Mouse (Mus musculus) inflammation-experienced regulatory T-cells (primary cell): ENCODE data around the gene Olfr639. TPM values are rescaled to one million over a fixed set of nuclear protein-coding genes. Genes with fewer than 3 reads are reported as not detected.

ENCODE experiments used
- polyA plus RNA-seq, 2 experiments: library from polyadenylated mRNA; unstranded; fragments of 100-300 nt; shearing (Covaris generic); gene quantifications; one replicate each; pipeline ENCODE4 v1.2.1; 2017

Olfr639 gene
- under 1 TPM; 0.04 to 0.12 TPM for polyA plus RNA-seq

DNA sequence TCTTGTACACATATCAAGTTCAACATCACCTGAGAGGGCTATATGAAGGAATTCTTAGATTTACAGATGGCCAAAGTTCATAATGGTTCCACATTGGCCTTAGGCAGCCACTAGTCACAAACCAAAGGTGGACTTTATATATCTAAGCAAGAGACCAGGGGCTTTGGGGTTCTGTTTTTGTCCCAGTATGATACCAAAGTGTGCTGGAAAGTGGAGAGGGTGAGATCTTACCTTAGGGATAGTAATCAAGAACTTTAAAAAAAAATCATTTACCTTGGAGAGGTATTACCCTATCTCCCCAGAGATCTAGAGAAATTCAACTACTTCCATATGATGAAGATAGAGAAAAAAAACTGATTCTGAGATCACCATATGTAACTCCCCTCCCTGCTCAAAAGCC, at the start of gene Olfr639:
Olfr639 (minus strand) TSS at position 101 of the 400 bp plus-strand sequence.

DNA sequence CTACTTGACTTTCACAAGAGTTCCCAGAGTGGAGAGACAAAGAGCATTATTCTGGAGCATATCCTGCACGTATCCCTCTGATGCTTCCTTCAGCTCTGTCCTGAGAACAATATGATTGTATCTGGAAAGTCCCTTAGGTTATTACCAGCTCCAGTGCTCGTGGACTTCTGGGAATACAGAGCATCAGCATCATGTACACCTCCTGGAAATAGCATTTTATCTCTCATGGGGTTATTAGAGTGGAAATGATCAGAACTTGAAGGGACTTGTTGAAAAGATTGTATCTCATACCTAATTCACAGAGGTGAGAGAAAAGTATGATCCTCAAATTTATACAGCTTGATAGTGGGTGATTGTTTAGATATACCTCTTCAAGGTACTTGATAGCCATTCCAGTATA, 44.2 kb upstream of the Olfr639 start, which contains the start of gene 4930516K23Rik:
4930516K23Rik (minus strand) TSS at position 101 of the 400 bp plus-strand sequence.

DNA sequence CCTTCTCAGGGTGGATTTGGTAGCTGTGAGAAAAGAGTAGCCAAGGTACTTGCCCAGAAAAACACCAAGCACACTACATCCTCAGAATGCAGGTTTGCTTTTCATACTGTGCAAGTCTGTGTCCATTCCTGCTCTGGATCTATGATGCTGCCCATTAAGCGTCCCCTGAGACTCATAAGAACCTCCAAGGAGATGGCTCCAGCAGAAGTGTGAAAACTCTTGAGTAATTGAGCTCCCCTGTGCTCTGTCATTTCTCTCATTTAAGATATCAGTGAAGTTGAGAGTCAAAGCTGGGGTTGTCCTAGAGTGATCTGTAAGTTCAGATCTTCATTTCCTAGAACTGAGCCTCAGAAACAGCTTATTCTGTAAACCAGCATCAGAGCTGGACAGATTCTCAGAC, 35.5 kb upstream of the Olfr639 start, which contains the start of gene Olfr642:
Olfr642 (minus strand) TSS at position 101 of the 400 bp plus-strand sequence.

DNA sequence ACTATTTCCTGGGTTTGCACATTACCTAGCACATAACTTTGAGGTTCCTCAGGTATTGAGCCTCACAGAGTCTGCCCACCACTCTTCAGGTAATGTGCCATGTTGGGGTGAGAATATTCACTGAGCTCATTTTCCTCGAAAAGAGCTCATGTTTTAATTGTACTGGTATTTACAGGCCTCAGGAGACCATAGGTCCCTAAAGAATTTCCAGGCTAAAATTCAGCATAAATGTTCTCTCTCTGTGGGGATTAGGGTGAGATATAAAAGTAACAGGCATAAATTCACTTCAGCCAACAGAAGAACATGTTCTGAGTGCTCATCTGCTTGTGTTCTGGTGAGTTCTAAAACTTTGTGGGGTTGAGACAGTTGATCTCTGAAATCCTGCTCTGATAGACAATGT, 18.0 kb upstream of the Olfr639 start, which contains the start of gene Olfr641:
Olfr641 (plus strand) TSS at position 301 of the 400 bp plus-strand sequence.

DNA sequence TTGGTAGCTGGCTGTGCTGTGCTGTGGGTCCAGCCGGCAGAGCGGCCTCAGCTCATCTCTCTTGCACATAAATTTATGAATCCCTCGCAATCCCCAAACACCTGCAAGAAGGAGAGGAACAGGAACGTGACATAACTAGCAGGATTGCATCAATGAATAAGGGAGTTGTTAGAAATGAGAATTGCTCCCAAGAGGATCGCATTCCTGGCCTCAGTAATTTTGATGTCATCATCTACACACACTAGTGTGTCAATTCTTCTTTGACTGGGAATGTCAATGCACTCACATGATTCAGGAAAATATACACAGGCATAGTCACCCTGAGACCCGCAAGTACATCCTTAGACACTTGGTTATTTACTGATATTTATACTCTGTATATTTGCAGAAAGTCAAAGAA, 8.4 kb upstream of the Olfr639 start, which contains the start of gene Olfr640:
Olfr640 (minus strand) TSS at position 101 of the 400 bp plus-strand sequence.

DNA sequence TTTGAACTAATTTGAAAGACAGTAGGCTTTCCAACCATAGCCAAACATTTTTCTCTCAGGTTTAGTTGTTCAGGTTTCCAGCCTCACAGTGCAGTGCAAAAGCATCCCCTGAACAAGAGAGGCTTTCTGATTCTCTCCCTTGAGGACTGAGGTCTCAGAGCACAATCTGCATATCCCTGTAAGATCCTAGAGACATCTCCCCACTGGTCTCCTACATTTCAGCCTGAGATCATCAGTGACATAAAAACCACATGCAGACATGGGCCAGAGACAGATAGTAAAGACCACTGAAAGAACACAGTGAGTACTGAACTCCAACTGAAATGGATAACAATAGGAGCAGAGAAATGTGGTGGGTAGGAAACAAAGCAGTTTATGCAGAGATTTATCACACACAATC, 18.7 kb downstream of the Olfr639 start, which contains the start of gene Olfr638:
Olfr638 (plus strand) TSS at position 301 of the 400 bp plus-strand sequence.

DNA sequence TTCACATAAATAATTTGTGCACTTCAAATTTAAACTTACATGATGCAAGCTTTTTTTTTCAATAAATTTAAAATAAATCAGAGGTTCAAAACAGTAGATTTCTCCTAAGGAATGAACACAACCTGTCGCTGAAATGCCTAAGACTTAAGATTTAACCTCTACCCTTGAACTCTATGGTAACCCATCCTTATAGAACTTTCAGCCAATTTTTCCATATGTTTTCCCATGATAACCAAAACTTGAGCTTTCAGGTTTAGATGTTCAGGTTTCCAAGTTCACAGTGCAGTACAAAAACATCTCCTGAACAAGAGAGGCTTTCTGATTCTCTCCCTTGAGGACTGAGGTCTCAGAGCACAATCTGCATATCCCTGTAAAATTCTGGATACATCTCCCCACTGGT, 46.3 kb downstream of the Olfr639 start, which contains the start of gene Olfr635:
Olfr635 (plus strand) TSS at position 301 of the 400 bp plus-strand sequence.

Other genes starting within 250 kb of the Olfr639 start
- not detected for gene Olfr69, start 245.7 kb downstream of the Olfr639 start, polyA plus RNA-seq
- not detected for gene Olfr68, start 237.6 kb downstream of the Olfr639 start, polyA plus RNA-seq
- gene Olfr67, start 225.5 kb downstream of the Olfr639 start, polyA plus RNA-seq, result not detected
- 10 to 100 TPM in 1 of 2 experiments, under 1 TPM in 1; 0.96 to 10.7 TPM for gene Hbb-bt, start 203.3 kb downstream of the Olfr639 start, polyA plus RNA-seq
- gene Hbb-bs, start 189.2 kb downstream of the Olfr639 start, polyA plus RNA-seq, result 10 to 100 TPM; 11.6 to 54.5 TPM
- gene Hbb-bh2, start 176.8 kb downstream of the Olfr639 start, polyA plus RNA-seq, result 1 to 10 TPM in 1 of 2 experiments, under 1 TPM in 1; 0.29 to 2.1 TPM
- gene Hbb-bh1, start 174.1 kb downstream of the Olfr639 start, polyA plus RNA-seq, result 1 to 10 TPM; 1.6 to 7.8 TPM
- gene Hbb-y, start 164.1 kb downstream of the Olfr639 start, polyA plus RNA-seq, result under 1 TPM in 1 of 2 experiments, not detected in 1; 0.77 TPM
- not detected for gene Olfr66, start 131.1 kb downstream of the Olfr639 start, polyA plus RNA-seq
- gene Olfr64, start 122.8 kb downstream of the Olfr639 start, polyA plus RNA-seq, result under 1 TPM; 0.05 to 0.42 TPM
- not detected for gene Olfr65, start 113.8 kb downstream of the Olfr639 start, polyA plus RNA-seq
- not detected for gene Olfr631, start 88.5 kb downstream of the Olfr639 start, polyA plus RNA-seq
- not detected for gene Olfr632, start 83.0 kb downstream of the Olfr639 start, polyA plus RNA-seq
- not detected for gene Olfr633, start 72.9 kb downstream of the Olfr639 start, polyA plus RNA-seq
- gene Olfr635, start 46.2 kb downstream of the Olfr639 start, polyA plus RNA-seq, result under 1 TPM; 0.06 to 0.16 TPM
- not detected for gene Olfr638, start 18.6 kb downstream of the Olfr639 start, polyA plus RNA-seq
- gene Olfr640, start 8.3 kb upstream of the Olfr639 start, polyA plus RNA-seq, result not detected
- not detected for gene Olfr641, start 18.1 kb upstream of the Olfr639 start, polyA plus RNA-seq
- under 1 TPM in 1 of 2 experiments, not detected in 1; 0.06 TPM for gene Olfr642, start 35.4 kb upstream of the Olfr639 start, polyA plus RNA-seq
- gene 4930516K23Rik, start 44.1 kb upstream of the Olfr639 start, polyA plus RNA-seq, result under 1 TPM; 0.05 to 0.47 TPM
- under 1 TPM in 1 of 2 experiments, not detected in 1; 0.17 TPM for gene Olfr644, start 54.6 kb upstream of the Olfr639 start, polyA plus RNA-seq
- under 1 TPM in 1 of 2 experiments, not detected in 1; 0.29 TPM for gene Olfr645, start 68.2 kb upstream of the Olfr639 start, polyA plus RNA-seq
- gene Olfr646, start 87.6 kb upstream of the Olfr639 start, polyA plus RNA-seq, result under 1 TPM in 1 of 2 experiments, not detected in 1; 0.31 TPM
- not detected for gene Ubqln5, start 112.5 kb upstream of the Olfr639 start, polyA plus RNA-seq
- not detected for gene Olfr643, start 120.1 kb upstream of the Olfr639 start, polyA plus RNA-seq
- gene Ubqln3, start 126.0 kb upstream of the Olfr639 start, polyA plus RNA-seq, result not detected
- not detected for gene Ubqlnl, start 133.3 kb upstream of the Olfr639 start, polyA plus RNA-seq
- under 1 TPM in 1 of 2 experiments, not detected in 1; 0.07 TPM for gene Olfm5, start 147.5 kb upstream of the Olfr639 start, polyA plus RNA-seq
- under 1 TPM in 1 of 2 experiments, not detected in 1; 0.10 TPM for gene Olfr648, start 166.1 kb upstream of the Olfr639 start, polyA plus RNA-seq
- gene Olfr649, start 178.7 kb upstream of the Olfr639 start, polyA plus RNA-seq, result not detected
- gene Trim6, start 201.5 kb upstream of the Olfr639 start, polyA plus RNA-seq, result 1 to 10 TPM; 2.7 to 3.6 TPM
- 10 to 100 TPM; 41.8 to 55.6 TPM for gene Trim34a, start 227.2 kb upstream of the Olfr639 start, polyA plus RNA-seq